Mouse (Mus musculus) liver, embryonic 16.5 days (tissue): Measurements from ENCODE around the gene Hist1h4a. TPM values are rescaled to one million over a fixed set of nuclear protein-coding genes. Genes with fewer than 3 reads are reported as not detected.
A peak's percentile ranks its signal among the peaks of the same experiment; 100 is the strongest.

Source experiments
- ATAC-seq: fragments of 200-750 bp; cut with Nextera tagmentation; 2 replicates; pipeline ENCODE4 v1.8.0; 2017; ENCODE audit warnings: low read depth, mild to moderate bottlenecking, moderate number of reproducible peaks, moderate library complexity
- H3K27ac ChIP-seq: fragments of 300-500 bp; sonication (generic); 2 replicates; pipeline ENCODE4 v1.5.1; 2014; ENCODE audit warnings: mild to moderate bottlenecking, low read length
- H3K27me3 ChIP-seq: fragments of 300-500 bp; sonication (generic); 2 replicates; pipeline ENCODE4 v1.6.1; 2014; ENCODE audit warnings: low read depth, low read length, mixed read lengths; ENCODE audit not compliant: control insufficient read depth, insufficient read depth
- H3K36me3 ChIP-seq: fragments of 300-500 bp; sonication (generic); 2 replicates; pipeline ENCODE4 v1.6.1; 2014; ENCODE audit warnings: mild to moderate bottlenecking; ENCODE audit not compliant: control insufficient read depth, insufficient read depth
- H3K4me1 ChIP-seq: fragments of 300-500 bp; sonication (generic); 2 replicates; pipeline ENCODE4 v1.6.1; 2014; ENCODE audit warnings: low read depth, low read length, mixed read lengths; ENCODE audit not compliant: control insufficient read depth
- H3K4me2 ChIP-seq: fragments of 300-500 bp; sonication (generic); 2 replicates; pipeline ENCODE4 v1.6.1; 2014; ENCODE audit warnings: low read depth, low read length, mixed read lengths
- H3K4me3 ChIP-seq: fragments of 300-500 bp; sonication (generic); 2 replicates; pipeline ENCODE4 v1.5.1; 2014; ENCODE audit warnings: low read depth, mild to moderate bottlenecking, low read length
- H3K9ac ChIP-seq: fragments of 300-500 bp; sonication (generic); 2 replicates; pipeline ENCODE4 v1.6.1; 2014; ENCODE audit warnings: low read depth, low read length
- H3K9me3 ChIP-seq: fragments of 300-500 bp; sonication (generic); replicated peaks from 2 replicates; pipeline ENCODE4 v1.6.1; 2016; ENCODE audit warnings: low read length; ENCODE audit not compliant: control insufficient read depth
- WGBS: fragments of 180-500 bp; shearing (Covaris S2); extraction: QIAGEN DNeasy Blood & Tissue Kit; methylation state at CpG from one replicate; pipeline ENCODE4 v1.1.7; 2014; ENCODE audit not compliant: insufficient replicate concordance; 5-methylcytosine and 5-hydroxymethylcytosine counted together
- polyA plus RNA-seq: library from polyadenylated mRNA; unstranded; fragments of >200 nt; fragmentation: Nextera tagmentation; extraction: Ambion mirVana; gene quantifications from 2 replicates; pipeline ENCODE4 v1.2.1, GENCODE M21; 2015

Hist1h4a gene
- polyA plus RNA-seq, 1 experiment from 2014 or later, result 0.48 TPM

DNA sequence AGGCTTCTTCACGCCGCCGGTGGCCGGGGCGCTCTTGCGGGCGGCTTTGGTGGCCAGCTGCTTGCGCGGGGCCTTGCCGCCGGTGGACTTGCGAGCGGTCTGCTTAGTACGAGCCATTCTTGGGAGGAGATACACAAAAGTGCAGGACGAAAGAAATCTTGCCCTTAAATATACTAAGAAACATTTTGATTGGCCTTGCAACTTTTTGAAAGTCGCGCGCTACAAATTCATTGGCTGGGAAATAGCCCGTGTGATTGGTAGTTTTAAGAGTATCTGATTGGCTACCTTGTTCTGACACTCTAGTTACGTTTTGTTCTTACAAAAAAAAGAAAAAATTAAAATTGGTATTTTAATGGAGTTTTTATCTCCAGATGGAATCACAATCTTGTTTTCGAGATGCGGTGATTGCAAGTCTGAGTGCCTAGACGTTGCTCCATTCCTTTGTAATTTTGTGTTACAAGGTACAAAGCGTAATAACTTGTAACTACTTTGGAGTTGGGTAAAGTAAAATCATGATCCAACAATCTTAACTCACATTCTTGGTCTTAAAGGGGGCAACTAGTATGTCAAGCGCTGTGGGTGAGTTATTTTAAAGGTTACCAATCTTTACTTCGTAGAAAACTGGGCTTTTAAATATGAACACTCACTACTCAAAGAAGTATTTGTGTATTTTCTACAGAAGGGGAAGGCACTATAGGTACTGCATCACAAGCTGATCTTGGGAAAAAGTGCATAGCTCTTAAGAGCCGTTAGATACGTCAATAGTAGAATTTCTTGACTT lies 15.5 kb downstream of the Hist1h4a start, which contains the start of gene Hist1h3c:
Hist1h3c (minus strand) TSS at position 222 of the 781 bp plus-strand sequence.
- Histone ChIP-seq H3K9me3 (no peaks in the 10 kb centered on the region), H3K36me3 (no peaks in the 10 kb centered on the region), H3K27me3 (no peaks in the 10 kb centered on the region), H3K9ac (peak within 1 kb of the TSS; percentile 86), H3K4me1 (peaks cover 36% of the 10 kb centered on the region), H3K4me2 (peak within 1 kb of the TSS; percentile 76), H3K4me3 (peak within 1 kb of the TSS; percentile 66), H3K27ac (peak within 1 kb of the TSS; percentile 100)
- peak; percentile 56 for ATAC-seq
- 1% methylated on average over 23 of the region's 28 CpGs for WGBS

DNA sequence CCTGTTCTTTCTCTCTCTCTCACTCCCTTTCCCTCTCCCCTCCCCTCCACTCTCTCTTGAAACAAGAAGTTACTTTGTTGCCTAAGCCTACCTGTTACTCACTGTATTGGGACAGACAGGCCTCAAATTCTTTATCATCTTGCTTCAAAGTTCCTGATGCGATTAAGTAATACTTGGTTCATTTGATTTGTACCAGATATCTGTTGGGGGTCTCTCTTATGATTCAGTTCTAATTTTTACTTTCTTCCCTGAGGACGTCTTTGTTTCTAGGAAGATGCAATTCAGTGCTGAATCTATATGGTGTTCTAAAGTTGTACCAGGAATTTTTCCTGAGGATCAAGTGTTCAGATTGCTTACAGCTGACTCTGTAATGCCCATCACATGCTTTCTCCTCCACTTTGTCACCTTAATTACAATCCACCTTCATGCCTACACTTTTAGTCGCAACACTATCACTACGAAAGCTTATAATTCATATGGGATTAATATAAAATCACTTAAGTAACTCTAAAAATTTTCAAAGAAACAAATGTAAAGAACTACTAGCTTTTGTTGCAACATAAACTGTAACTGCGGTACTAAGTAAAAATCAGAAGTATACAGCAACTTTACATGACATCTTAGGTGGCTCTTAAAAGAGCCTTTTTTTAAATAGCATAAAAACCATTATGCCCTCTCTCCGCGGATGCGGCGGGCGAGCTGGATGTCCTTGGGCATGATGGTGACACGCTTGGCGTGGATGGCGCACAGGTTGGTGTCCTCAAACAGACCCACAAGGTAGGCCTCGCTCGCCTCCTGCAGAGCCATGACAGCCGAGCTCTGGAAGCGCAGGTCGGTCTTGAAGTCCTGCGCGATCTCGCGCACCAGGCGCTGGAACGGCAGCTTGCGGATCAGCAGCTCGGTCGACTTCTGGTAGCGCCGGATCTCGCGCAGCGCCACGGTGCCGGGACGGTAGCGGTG lies 16.3 kb downstream of the Hist1h4a start:
- H3K27ac ChIP-seq, result peak overlapping the region; percentile 100
- H3K4me1 ChIP-seq, result peaks cover 33% of the 10 kb centered on the region
- peak overlapping the region; percentile 76 for H3K4me2 ChIP-seq
- WGBS, result 2% methylated on average over 13 of the region's 36 CpGs
- no peaks in the 10 kb centered on the region for H3K27me3 ChIP-seq
- no peak; the same call in 1 of the 2 replicates for ATAC-seq
- H3K36me3 ChIP-seq, result no peaks in the 10 kb centered on the region
- H3K4me3 ChIP-seq, result peak overlapping the region; percentile 66
- peak overlapping the region; percentile 86 for H3K9ac ChIP-seq
- H3K9me3 ChIP-seq, result no peaks in the 10 kb centered on the region

GRCm38 (mm10) chr13:23743963-23744362 lies 17.1 kb downstream of the Hist1h4a start:
- Histone ChIP-seq H3K27ac (peak overlapping the region; percentile 100), H3K4me2 (peak overlapping the region; percentile 76), H3K4me1 (peaks cover 32% of the 10 kb centered on the region), H3K9ac (peak overlapping the region; percentile 71), H3K9me3 (no peaks in the 10 kb centered on the region), H3K36me3 (no peaks in the 10 kb centered on the region), H3K27me3 (no peaks in the 10 kb centered on the region), H3K4me3 (peak overlapping the region; percentile 66)
- no peak for ATAC-seq
- 60% methylated on average over 4 of the region's 4 CpGs for WGBS

DNA sequence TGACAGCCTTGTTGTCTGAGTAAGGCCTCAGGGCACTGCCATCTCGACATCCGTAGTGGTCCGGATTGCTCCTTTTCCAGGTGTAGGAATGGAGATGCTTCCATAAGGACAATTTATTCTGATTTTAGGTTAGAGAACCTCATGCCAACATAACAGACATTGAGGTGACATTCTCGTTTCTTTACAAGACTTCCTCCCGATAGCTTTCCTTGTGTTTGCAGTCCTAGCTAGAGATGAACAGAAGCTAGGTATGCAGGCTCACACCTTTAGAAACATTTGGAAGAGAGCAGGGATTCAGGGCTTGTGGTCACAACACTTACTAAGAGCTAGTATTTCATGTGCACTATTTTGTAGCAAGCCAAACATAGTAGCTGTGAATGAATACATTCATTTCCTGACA lies 17.8 kb downstream of the Hist1h4a start:
- Histone ChIP-seq H3K36me3 (no peaks in the 10 kb centered on the region), H3K27me3 (no peaks in the 10 kb centered on the region), H3K9ac (peak overlapping the region; percentile 38), H3K27ac (peak overlapping the region; percentile 88), H3K9me3 (no peaks in the 10 kb centered on the region), H3K4me2 (peak overlapping the region; percentile 53), H3K4me1 (peaks cover 28% of the 10 kb centered on the region), H3K4me3 (peak overlapping the region; percentile 46)
- no peak for ATAC-seq
- 81% methylated on average over 5 of the region's 5 CpGs for WGBS

GRCm38 (mm10) chr13:23742007-23742406 lies 19.0 kb downstream of the Hist1h4a start:
- peak overlapping the region; percentile 54 for H3K4me2 ChIP-seq

GRCm38 (mm10) chr13:23740910-23741309 lies 20.1 kb downstream of the Hist1h4a start:
- Histone ChIP-seq H3K36me3 (no peaks in the 10 kb centered on the region), H3K4me2 (peak overlapping the region; percentile 82), H3K27me3 (no peaks in the 10 kb centered on the region), H3K9ac (peak overlapping the region; percentile 87), H3K4me1 (peaks cover 21% of the 10 kb centered on the region), H3K4me3 (peak overlapping the region; percentile 63), H3K27ac (peak overlapping the region; percentile 99), H3K9me3 (no peaks in the 10 kb centered on the region)
- ATAC-seq, result no peak
- 27% methylated on average over 5 of the region's 5 CpGs for WGBS

More at GRCm38 (mm10) chr13:23742007-23742406, 19.0 kb downstream of the Hist1h4a start:
- peak overlapping the region; percentile 36 for H3K4me3 ChIP-seq
- H3K27me3 ChIP-seq, result no peaks in the 10 kb centered on the region
- peak overlapping the region; percentile 86 for H3K27ac ChIP-seq
- peak overlapping the region; percentile 61 for H3K9ac ChIP-seq
- ATAC-seq, result no peak
- H3K4me1 ChIP-seq, result peaks cover 21% of the 10 kb centered on the region
- no peaks in the 10 kb centered on the region for H3K36me3 ChIP-seq
- H3K9me3 ChIP-seq, result no peaks in the 10 kb centered on the region

GRCm38 (mm10) chr13:23740256-23740840 lies 20.7 kb downstream of the Hist1h4a start:
- peaks cover 21% of the 10 kb centered on the region for H3K4me1 ChIP-seq
- H3K4me3 ChIP-seq, result peak overlapping the region; percentile 63
- H3K4me2 ChIP-seq, result peak overlapping the region; percentile 82
- ATAC-seq, result no peak
- peak overlapping the region; percentile 99 for H3K27ac ChIP-seq
- H3K9me3 ChIP-seq, result no peaks in the 10 kb centered on the region
- peak overlapping the region; percentile 87 for H3K9ac ChIP-seq
- WGBS, result 22% methylated on average over 13 of the region's 13 CpGs
- H3K27me3 ChIP-seq, result no peaks in the 10 kb centered on the region
- H3K36me3 ChIP-seq, result no peaks in the 10 kb centered on the region

GRCm38 (mm10) chr13:23739922-23740252 lies 21.1 kb downstream of the Hist1h4a start:
- H3K4me3 ChIP-seq, result peak overlapping the region; percentile 63
- no peaks in the 10 kb centered on the region for H3K27me3 ChIP-seq
- H3K9me3 ChIP-seq, result no peaks in the 10 kb centered on the region
- peak overlapping the region; percentile 87 for H3K9ac ChIP-seq
- peak overlapping the region; percentile 82 for H3K4me2 ChIP-seq
- H3K36me3 ChIP-seq, result no peaks in the 10 kb centered on the region
- H3K4me1 ChIP-seq, result peaks cover 21% of the 10 kb centered on the region
- ATAC-seq, result no peak
- WGBS, result 0% methylated on average over 14 of the region's 14 CpGs
- peak overlapping the region; percentile 99 for H3K27ac ChIP-seq
